In genomic region chr13:55962254-55962866, GRCm38 (mm10) we compare ENCODE assay signal across 9 mouse cellular contexts.
DNase-seq lines count a peak whose midpoint lies in the region; ATAC-seq lines count a peak whose summit lies in the region.
"Had no signal": no experiment of that assay in that cellular context is flagged by ENCODE, and none has a peak within 500 bp of the region (broad histone marks: within the 10 kb centered on the region; RNA-seq: fewer than 3 reads in every experiment).

No protein-coding gene starts in this region.

- H3K36me3 ChIP-seq in forebrain, embryonic 15.5 days = no peaks in the 10 kb centered on the region
- no peaks in the 10 kb centered on the region for H3K36me3 ChIP-seq in limb, embryonic 12.5 days
- H3K36me3 ChIP-seq: intestine, embryonic 15.5 days had no signal

- H3K9ac ChIP-seq in forebrain, embryonic 15.5 days (replicated peaks) = no peak overlapping the region
- peak overlapping the region; percentile 66 for H3K9ac ChIP-seq in limb, embryonic 12.5 days (replicated peaks)
- H3K9ac ChIP-seq: intestine, embryonic 15.5 days had no signal

- 0 out of 2 replicates have a peak overlapping the region, but pooled peaks have one; percentile 34 for H3K4me3 ChIP-seq in forebrain, embryonic 15.5 days
- H3K4me3 ChIP-seq in limb, embryonic 12.5 days (replicated peaks) = peak overlapping the region; percentile 43

- H3K9me3 ChIP-seq in forebrain, embryonic 15.5 days = no peaks in the 10 kb centered on the region
- no peaks in the 10 kb centered on the region for H3K9me3 ChIP-seq in limb, embryonic 12.5 days
- H3K9me3 ChIP-seq: intestine, embryonic 15.5 days had no signal

- ATAC-seq in forebrain, embryonic 15.5 days (replicated peaks) = no peak
- ATAC-seq in limb, embryonic 12.5 days (ENCODE audit: insufficient number of reproducible peaks, insufficient read depth, low FRiP score, low TSS enrichment, low read depth) = 0 out of 2 replicates have a peak, but pooled peaks have one; percentile 21

- DNase-seq in gastrocnemius, postnatal 14 days = peak; percentile 4
- DNase-seq in gastrocnemius, postnatal 10 days = no peak
- DNase-seq in retina, embryonic 14.5 days (ENCODE audit: low spot score) = peak; percentile 64
- DNase-seq in adrenal gland, postnatal 25 days = no peak
- no peak for DNase-seq in thymus, postnatal 14 days
- DNase-seq in layer of hippocampus, adult 9-10 months (ENCODE audit: low spot score) = no peak

- WGBS in forebrain, embryonic 15.5 days = 14% methylated on average over 18 of the region's 18 CpGs
- 4% methylated on average over 18 of the region's 18 CpGs for WGBS in limb, embryonic 12.5 days

- intact Hi-C loops in gastrocnemius, postnatal 14 days (cut with DNase I; ENCODE audit: low total_unique reads) = no loop called here

- peaks cover 33% of the 10 kb centered on the region for H3K27me3 ChIP-seq in forebrain, embryonic 15.5 days
- peaks cover 22% of the 10 kb centered on the region for H3K27me3 ChIP-seq in limb, embryonic 12.5 days

- H3K27ac ChIP-seq in forebrain, embryonic 15.5 days (replicated peaks) = no peak overlapping the region
- H3K27ac ChIP-seq in limb, embryonic 12.5 days = peak overlapping the region; percentile 92
- H3K27ac ChIP-seq: intestine, embryonic 15.5 days had no signal

- peak overlapping the region; percentile 51; the same call in 1 of the 2 replicates for H3K4me2 ChIP-seq in forebrain, embryonic 15.5 days (replicated peaks)
- H3K4me2 ChIP-seq in limb, embryonic 12.5 days = peak overlapping the region; percentile 83

- peaks cover 14% of the 10 kb centered on the region for H3K4me1 ChIP-seq in forebrain, embryonic 15.5 days
- peaks cover 54% of the 10 kb centered on the region for H3K4me1 ChIP-seq in limb, embryonic 12.5 days (replicated peaks)

Comparison
In these comparisons a context has a peak if more than half of its experiments do, and no peak if none do; other contexts are left out.
1. DNase-seq: peak in gastrocnemius, postnatal 14 days (single experiment) and retina, embryonic 14.5 days (single experiment); none in gastrocnemius, postnatal 10 days (single experiment), adrenal gland, postnatal 25 days (single experiment), thymus, postnatal 14 days (single experiment) and layer of hippocampus, adult 9-10 months (single experiment).